Mouse (Mus musculus): ENCODE results near the gene Cwh43.

Gene Cwh43

GRCm38 (mm10) chr5:73405981-73406722 is at the start of gene Cwh43:
Cwh43 (plus strand) TSS chr5:73406075.
- peak in 1 of 2 experiments; percentile 25 for DNase-seq (ENCODE audit: low spot score in 2 of 2)

DNA sequence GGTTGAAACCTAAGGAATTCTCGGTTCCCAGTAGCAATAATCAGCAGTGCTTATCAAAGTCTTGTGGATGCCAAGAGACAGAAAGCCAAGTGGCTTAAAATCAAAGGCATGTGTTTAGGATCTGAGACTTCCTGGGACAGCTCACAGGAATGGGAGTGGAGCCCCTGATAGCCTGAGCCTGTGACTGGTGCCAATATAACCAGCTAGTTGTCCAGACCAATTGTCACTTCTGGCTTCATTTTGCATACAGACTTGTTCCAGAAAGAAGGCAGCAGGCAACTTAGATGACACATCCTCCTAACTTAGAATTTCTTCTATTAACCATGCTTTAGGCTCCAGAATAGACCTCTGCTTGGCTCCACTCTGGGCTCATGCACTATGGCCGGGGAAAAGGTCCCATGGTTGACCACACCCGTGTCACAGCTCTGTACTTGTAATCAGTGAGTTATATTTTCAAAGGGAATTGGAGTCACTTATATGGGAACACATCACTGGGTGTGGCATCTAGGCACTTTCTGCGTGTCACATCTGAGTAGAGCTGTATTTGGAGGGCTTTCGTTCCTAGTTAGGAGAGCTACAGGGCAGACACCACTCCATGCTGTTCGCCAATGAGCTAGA is 46.6 kb upstream of the Cwh43 start:
- DNase-seq (ENCODE audit: low spot score in 2 of 2), result no peak

DNA sequence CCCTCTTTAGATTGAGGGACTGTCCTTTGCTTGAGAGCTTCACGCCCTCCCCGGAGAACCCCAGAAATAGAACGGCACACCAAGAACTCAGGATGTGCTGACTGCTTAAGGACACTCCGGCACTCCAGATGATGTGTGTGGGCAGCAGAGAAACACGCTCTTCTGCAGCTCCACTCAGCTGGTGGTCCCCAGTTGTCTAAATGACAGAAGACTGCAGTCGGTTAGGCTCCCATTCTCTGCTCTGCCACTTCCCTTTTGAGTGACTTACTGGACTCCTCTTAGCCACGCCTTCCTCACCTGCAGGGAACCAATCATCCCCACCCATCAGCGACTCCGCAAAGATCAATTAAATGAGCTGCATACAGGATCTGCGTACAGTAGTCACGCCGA is 46.1 kb upstream of the Cwh43 start:
- DNase-seq (ENCODE audit: low spot score in 2 of 2), result no peak

GRCm38 (mm10) chr5:73360240-73360639 is 45.6 kb upstream of the Cwh43 start:
- no peak for DNase-seq (ENCODE audit: low spot score in 2 of 2)

DNA sequence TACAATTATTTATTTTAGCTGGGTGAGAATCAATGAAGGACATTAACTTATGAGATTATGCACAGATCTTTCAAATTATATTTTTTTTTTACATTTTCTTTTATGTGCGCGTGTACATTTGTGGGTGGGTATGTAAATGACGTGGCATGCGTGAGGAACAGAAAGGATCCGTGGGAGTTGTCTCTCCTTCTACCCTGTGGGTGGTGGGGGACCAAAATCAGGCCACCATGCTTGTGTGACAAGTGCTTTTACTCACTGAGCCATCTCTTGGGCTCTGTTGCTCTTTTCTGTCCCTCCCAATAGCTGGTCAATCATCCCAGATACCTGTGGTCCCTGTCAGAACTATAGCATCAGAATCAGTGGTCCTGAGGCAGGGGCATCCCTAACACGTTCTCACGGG is 43.5 kb upstream of the Cwh43 start:
- no peak for DNase-seq (ENCODE audit: low spot score in 2 of 2)

- DNase-seq (ENCODE audit: low spot score in 2 of 2), result no peak
Observed at GRCm38 (mm10) chr5:73362791-73363190, 43.1 kb upstream of the Cwh43 start.

DNA sequence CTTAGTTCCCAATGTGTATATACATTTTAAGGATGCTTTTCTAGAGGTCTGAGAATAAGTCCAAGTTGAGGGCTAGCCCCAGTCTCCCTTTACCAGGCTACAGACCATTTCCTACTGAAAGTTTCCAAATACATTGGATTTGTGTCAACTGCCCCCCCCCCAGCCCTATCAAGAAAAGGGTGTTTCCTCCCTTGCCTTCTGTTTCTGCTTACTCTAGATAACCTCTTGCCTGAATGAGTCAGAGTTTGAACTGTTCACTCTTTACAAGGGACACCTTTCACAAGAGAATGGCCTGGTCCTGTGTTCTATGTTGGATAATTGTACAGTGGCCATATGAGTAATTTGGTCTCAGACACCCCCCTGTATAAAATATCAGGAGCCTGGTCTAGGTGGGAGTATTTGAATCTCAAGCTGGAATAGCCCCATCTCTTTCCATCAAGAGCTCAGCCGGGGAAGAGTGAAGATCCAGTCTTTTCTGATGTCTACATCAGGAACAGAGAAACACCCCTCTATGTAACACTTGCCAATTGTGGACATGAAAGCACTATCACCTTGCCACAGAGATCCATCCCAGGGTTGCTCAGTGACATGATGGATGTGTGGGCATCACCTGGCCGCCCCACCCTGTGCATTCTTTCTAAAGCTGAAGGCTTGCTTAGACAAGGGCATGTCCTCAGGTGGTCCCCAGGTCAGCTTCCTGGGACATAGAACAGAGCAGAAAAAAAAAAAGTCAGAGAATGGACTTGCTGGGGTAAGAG is 41.6 kb upstream of the Cwh43 start:
- DNase-seq (ENCODE audit: low spot score in 2 of 2), result no peak

- no peak for DNase-seq (ENCODE audit: low spot score in 2 of 2)
Observed at GRCm38 (mm10) chr5:73367906-73368305, 38.0 kb upstream of the Cwh43 start.

- DNase-seq (ENCODE audit: low spot score in 2 of 2), result no peak
Observed at GRCm38 (mm10) chr5:73368845-73369447, 36.9 kb upstream of the Cwh43 start.

- DNase-seq (ENCODE audit: low spot score in 2 of 2), result no peak
Observed at GRCm38 (mm10) chr5:73369731-73370130, 36.1 kb upstream of the Cwh43 start.

DNA sequence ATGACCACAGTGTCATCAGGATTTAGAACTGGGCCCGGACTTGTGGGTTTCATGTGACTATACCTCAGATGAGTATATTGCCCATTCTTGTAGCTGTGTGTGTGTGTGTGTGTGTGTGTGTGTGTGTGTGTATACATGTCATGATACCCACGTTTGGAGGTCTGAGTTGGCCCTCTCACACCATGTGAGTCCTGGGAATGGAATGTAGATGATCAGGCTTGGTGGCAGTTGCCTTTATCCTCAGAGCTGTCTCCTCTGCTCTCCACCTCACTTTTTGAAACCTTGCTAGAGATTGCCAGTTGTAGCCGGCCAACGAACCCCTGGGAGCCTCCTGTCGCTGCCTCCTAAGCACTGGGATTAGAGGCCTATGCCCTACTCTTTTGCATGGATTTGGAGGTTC is 33.3 kb upstream of the Cwh43 start:
- peak in 1 of 2 experiments; percentile 50 for DNase-seq (ENCODE audit: low spot score in 2 of 2)

- DNase-seq (ENCODE audit: low spot score in 2 of 2), result no peak
Observed at GRCm38 (mm10) chr5:73373184-73373583, 32.7 kb upstream of the Cwh43 start.

DNA sequence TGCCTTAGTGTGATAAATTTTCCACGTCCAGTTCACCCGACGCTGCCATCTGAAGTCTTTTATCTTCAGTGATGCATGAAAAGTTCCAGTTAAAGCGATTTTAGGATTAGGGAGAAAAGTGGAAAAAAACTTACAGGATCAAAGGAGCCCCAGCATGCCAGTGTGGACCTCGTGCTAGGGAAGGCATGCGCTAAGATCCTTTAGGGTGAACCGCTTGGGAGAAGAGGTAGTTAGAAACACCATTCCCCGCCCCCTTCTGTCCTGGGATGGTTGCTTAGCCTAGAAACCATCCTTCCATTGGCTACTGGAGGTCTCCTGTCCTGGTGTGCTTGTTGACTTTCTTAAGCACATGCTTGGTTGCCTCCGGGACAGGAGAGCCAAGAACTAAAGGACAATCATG is 29.8 kb upstream of the Cwh43 start:
- no peak for DNase-seq (ENCODE audit: low spot score in 2 of 2)

GRCm38 (mm10) chr5:73376491-73376890 is 29.4 kb upstream of the Cwh43 start:
- DNase-seq (ENCODE audit: low spot score in 2 of 2), result no peak

GRCm38 (mm10) chr5:73379908-73380307 is 26.0 kb upstream of the Cwh43 start:
- DNase-seq (ENCODE audit: low spot score in 2 of 2), result peak; percentile 82 to 86

DNA sequence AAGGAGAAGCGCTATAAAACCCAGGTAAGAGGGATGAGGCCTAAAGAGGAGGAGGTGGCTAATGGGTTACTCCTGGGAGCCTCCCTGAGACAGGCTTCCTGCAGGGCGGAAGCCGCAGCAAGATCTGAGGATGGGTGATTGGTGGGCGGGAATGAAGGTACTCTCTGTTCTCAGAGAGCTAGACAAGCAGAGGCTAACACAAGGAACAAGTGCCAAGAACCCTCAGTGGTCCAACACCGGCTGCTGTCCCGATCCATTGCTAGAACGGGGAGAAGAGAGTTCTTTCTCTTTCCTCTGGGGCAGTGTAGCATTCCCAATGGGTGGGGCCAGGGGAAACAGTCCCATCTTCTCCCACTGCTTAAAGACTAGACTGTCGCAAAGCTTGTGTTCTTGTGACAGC is 25.0 kb upstream of the Cwh43 start:
- no peak for DNase-seq (ENCODE audit: low spot score in 2 of 2)

DNA sequence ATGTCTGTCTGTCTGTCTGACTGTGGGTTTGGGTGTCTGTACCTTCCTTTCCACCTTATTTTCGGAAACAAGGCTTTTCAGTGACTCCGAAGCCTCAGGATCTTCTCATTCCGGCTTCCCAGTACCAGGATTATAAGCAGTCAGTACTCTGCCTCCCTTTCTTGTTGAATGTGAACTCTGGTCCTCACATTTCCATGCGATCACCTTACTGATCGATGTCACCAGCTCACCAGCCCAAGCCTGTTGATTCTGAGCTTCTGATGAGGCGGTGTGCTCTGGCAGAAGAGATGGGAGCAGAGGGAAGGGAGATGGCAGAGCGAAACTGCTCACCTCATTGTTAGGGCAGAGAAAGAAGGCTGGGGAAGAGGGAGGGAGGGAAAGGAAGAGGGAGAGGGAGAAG is 24.4 kb upstream of the Cwh43 start:
- DNase-seq (ENCODE audit: low spot score in 2 of 2), result no peak

GRCm38 (mm10) chr5:73381976-73382540 is 23.8 kb upstream of the Cwh43 start:
- no peak for DNase-seq (ENCODE audit: low spot score in 2 of 2)

GRCm38 (mm10) chr5:73382737-73383646 is 22.9 kb upstream of the Cwh43 start:
- DNase-seq (ENCODE audit: low spot score in 2 of 2), result peak in 1 of 2 experiments; percentile 58

DNA sequence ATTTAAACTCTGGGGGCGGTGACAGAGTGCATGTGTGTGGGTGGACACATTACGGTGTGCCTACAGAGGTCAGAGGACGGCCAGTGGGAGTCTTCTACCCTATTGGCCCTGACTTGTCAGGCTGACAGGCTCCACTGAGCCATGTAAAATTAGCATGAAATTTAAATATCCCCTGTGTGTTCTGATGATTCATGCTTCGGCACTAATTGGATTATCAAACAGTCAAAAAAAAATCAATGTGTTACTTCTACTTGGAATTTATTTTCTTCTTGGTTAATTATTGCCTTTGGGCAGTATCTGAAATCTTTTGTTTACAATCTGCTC is 22.3 kb upstream of the Cwh43 start:
- DNase-seq (ENCODE audit: low spot score in 2 of 2), result no peak

DNA sequence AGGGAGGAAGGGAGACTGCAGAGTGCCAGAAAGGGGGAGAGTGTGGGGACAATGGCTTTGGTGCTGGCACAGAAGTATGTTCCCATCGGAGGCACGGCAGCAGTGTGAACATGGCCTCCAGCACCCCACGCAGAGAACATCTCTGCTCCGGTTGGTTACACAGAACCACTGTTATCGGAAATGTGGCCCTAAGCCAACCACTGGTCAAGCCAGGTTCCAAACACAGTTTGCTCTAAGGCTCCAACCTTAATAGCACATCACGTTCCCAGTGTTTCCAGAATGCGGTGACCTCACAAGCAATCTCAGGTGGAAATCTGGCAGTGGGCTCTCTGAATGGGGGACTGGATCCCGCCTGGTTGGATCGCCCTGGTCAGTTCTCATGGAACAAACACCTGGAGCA is 12.8 kb upstream of the Cwh43 start:
- DNase-seq (ENCODE audit: low spot score in 2 of 2), result no peak

Data from urinary bladder, postnatal 36 days (tissue).